Mouse (Mus musculus): ENCODE measurements around the gene Lrrn4.

Lrrn4 gene

GRCm38 (mm10) chr2:132870286-132870685, 10.4 kb downstream of the Lrrn4 start:
- no peak for DNase-seq

- no peak for DNase-seq
Observed at GRCm38 (mm10) chr2:132869682-132870081, 11.0 kb downstream of the Lrrn4 start.

GRCm38 (mm10) chr2:132867521-132867920, 13.2 kb downstream of the Lrrn4 start:
- no peak for DNase-seq

- no peak for DNase-seq
Observed at GRCm38 (mm10) chr2:132863325-132863724, 17.4 kb downstream of the Lrrn4 start.

- no peak for DNase-seq
Observed at GRCm38 (mm10) chr2:132861456-132861855, 19.2 kb downstream of the Lrrn4 start.

- no peak for DNase-seq
Observed at GRCm38 (mm10) chr2:132860435-132860834, 20.3 kb downstream of the Lrrn4 start.

GRCm38 (mm10) chr2:132856333-132856732, 24.4 kb downstream of the Lrrn4 start:
- no peak for DNase-seq

GRCm38 (mm10) chr2:132853051-132853450, 27.6 kb downstream of the Lrrn4 start:
- DNase-seq = no peak

- no peak for DNase-seq
Observed at GRCm38 (mm10) chr2:132849141-132849540, 31.6 kb downstream of the Lrrn4 start.

- DNase-seq = no peak
Observed at GRCm38 (mm10) chr2:132848361-132848760, 32.3 kb downstream of the Lrrn4 start.

GRCm38 (mm10) chr2:132847581-132847980, 33.1 kb downstream of the Lrrn4 start:
- DNase-seq = peak; percentile 18

- DNase-seq = peak; percentile 96
Observed at GRCm38 (mm10) chr2:132846407-132847358, 34.0 kb downstream of the Lrrn4 start, which contains the start of gene Crls1. Gene Crls1, plus strand, starts transcription at chr2:132846666.

- no peak for DNase-seq
Observed at GRCm38 (mm10) chr2:132841071-132841470, 39.6 kb downstream of the Lrrn4 start.

Data from kidney, adult 18-20 months (tissue).